Mouse (Mus musculus): ENCODE data around the gene Micall1.
A peak's percentile ranks its signal among the peaks of the same experiment; 100 is the strongest.

Micall1 gene

DNA sequence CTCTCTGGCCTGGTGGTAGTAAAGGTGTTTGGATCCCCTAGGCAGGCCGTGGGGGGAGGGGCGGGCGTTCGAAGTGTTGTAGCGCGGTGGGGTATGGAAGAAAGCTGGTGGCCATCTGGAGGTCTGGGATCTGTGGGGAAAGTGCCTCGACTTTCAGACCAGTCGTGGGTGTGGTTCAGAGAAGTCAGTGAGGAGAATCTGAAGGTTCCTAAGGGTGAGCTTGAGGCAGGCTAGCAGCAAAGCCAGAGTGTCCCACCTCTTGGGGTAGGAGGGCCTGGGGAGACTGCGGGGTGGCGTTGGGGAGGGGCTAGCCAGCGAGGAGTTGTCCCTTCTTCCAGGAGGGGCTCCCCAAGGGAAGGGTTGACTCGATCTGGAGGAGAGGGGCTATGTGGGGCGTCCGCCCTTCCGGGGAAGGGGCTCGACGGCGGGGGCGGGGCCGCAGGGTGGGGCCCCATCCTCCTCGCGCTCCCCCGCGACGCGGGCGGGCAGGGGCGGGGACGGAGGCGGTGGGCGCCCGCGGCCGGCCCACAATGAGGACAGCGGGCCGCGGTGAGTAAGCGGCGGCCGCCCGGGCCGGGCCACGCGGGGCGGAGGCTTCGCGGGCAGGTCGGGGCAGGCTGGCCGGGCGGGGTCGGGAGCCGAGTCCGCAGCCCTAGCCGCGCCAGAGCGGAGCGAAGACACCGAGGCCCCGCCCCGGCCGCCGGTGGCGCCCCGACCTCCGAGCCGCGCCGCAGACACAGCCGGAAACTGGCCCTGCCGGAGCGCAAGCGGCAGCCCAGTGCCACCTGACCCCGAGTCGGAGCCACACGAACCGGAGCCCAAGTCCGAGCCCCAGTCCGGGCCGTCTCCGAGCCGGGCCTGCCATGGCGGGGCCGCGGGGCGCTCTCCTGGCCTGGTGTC, at the start of gene Micall1:
TSS of gene Micall1 (plus strand) at position 478 of the 900 bp plus-strand sequence.
- peak in 1 of 2 experiments; percentile 44 for DNase-seq (ENCODE audit: low spot score in 2 of 2)

DNA sequence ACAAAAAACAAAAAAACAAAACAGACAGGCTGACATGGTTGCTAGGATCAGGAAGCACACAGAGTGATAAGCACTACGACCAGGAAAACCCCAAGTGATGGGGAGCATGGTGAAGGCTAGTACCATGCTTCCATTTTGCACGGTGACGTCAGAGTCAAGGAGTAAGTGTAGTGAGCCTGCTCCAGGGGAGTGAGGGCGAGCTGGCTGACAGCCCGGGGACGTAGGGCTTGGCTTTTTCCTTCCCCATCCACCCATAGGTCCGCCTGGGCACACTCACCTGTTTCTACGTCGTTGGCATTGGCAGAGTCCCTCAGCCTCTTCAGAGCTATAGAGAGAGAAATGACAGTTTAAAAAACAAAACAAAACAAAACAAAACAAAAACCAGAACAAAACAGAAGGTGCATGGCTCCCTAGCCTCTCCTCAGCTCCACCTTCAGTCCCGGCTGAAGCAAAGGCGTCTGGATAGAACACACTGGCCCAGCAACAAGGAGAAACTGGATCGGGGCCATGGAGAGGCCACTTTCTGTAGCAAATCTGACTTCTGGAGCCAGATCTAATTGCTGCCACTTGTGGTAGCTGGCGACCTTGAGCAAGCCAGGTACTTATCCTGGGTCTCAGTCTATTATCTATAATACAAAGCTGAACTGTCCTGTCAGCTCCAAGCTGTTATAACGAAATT, 47.7 kb upstream of the Micall1 start:
- DNase-seq (ENCODE audit: low spot score in 2 of 2), result no peak

DNA sequence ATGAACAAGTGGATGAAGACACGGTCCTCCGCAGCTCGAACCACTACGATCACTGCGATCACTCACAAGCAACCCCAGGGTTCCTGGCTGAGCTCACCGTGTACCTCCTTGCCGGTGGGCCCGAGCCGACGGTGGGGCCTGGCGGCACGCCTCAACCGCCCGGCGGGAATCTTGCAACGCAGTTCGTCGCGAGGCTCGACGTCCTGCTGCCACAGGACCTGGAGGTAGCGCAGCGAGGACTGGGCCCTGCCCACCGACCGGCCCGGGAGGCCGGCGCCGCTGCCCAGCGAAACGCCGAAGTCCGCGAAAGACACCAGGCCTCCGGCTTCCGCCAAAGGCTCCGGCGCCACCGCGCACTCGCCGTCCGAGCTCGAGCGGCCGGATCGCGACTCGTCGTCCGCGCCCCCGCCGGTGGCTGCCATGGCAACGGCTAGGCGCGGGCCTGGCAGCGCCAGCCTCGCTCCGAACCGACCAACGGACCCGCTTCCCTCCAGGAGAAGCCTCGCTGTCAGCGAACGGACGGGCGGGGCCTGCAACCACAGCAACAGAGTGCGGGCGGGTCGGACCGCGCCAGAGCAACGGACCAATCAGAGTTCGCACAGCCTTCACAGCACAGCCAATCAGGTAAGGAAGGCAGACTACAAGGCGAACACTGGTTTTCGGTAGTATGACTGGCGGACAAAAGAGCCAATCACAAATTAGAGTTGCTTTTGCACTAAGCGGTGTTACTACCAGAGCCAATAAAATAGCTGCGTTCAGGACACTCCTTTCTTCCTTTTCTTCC, 46.1 kb upstream of the Micall1 start, which contains the start of gene Ankrd54:
TSS of gene Ankrd54 (minus strand) at position 518 of the 784 bp plus-strand sequence.
- DNase-seq (ENCODE audit: low spot score in 2 of 2), result peak; percentile 99

DNA sequence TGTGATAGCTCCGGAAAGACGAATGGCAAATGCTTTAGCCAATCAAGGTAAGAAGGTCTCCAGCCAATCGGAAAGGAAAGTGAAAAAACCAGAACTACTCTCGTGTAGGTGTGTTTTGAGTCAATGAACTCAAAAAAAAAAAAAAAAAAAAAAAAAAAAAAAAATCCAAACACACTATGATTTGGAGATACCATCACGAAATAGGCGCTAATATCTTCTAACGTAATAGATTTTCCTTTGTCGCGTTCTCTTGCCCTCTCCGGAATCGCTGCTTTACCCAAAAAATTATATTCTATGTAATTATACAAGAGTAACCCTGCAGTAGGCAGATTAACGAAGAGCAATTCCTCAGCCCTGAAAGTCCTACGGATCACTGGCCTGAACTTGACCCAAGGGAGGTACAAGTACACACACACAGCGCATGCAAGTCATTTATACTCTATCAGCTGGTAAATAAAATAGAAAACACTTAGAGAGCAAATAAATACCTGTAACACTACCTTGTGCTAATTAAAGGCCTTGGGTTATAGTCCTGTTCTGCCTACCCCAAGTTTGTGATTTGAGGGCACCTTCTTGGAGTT, 45.4 kb upstream of the Micall1 start:
- no peak for DNase-seq (ENCODE audit: low spot score in 2 of 2)

DNA sequence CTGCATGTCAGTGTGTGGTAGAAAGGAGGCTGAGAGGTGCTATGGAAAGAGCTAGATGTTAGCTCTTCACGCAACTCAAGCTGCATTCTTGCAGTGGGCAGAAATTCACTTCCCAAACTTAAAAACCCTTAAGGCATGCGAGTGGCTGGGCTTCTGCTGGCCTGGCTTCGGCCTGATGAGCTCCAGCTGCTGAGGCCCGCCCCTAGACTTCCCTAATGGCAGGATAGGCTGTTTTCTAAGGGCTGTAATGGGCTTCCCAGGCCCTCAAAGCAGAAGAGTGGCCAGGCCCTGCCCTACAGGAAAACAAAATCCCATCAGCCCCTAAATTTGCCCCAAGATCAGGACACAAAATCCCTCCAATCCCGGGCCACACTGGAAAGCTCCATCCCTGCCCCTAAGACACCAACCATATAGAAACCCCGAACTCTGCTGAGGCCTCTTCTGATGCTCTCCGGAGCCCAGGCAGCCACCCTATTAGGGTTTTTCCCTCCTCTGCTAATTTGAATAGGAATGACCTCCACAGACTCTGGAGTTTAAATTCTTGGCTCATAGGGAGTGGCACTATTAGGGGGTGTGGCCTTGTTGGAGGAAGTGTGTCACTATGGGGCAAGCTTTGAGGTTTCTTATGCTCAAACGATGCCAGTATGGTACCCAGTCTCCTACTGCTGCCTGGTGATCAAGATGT, 43.5 kb upstream of the Micall1 start:
- no peak for DNase-seq (ENCODE audit: low spot score in 2 of 2)

DNA sequence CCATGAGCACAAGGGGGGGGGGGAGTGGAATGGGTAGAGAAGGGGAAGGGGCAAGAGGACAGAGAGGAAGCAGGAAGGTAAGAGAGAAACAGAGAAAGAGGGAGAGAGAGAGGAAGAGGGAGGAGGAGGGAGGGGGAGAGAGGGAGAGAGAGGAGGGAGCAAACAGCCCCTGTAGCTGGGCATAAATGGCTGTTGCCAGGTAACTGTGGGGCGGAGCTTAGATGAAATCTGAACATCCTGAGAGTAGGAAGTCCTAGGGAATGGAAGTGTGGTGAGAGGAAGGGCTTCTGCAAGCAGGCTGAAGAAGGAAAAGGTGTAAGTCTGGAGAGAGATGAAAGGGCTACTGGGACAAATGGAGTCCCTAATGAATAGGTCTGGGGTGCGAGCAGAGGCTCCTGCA, 42.4 kb upstream of the Micall1 start:
- no peak for DNase-seq (ENCODE audit: low spot score in 2 of 2)

DNA sequence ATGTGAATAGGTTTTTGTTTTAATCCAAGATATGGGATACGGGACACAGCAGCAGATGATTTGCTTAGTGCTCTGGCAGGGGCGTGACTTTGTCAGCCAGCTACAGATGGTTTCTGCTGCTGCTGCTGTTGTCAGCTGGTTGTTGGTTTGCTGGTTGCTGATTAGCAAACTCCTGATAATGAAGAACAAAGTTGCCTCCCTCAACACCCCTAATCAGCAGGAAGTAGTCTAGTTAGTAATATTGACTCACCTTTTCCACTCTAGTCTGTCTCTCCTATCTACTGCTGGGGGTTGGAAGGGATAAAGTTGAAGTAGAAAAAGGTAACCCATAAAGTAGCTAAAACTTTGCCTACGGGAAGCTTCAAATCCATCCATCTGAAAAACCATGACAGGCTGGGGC, 41.1 kb upstream of the Micall1 start:
- DNase-seq (ENCODE audit: low spot score in 2 of 2), result no peak

DNA sequence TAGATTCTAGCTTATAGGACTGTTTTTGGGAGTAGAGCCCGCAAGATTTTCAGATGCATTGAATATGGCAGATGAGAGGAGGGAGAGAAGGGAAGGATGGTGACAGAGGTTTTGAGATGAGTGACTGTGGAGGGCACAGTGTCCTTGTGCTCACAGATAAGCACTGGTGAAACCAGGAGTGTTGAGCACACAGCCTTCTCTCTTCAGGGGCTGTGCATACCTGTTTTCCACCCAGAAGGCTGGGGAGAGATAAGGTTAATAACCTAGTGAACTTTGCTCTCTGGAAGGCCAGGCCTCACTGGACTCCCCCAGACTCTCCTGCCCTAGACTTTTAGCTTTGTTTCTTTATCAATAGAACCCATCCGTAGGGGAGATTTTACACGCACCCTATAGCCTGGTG, 40.3 kb upstream of the Micall1 start:
- DNase-seq (ENCODE audit: low spot score in 2 of 2), result no peak

DNA sequence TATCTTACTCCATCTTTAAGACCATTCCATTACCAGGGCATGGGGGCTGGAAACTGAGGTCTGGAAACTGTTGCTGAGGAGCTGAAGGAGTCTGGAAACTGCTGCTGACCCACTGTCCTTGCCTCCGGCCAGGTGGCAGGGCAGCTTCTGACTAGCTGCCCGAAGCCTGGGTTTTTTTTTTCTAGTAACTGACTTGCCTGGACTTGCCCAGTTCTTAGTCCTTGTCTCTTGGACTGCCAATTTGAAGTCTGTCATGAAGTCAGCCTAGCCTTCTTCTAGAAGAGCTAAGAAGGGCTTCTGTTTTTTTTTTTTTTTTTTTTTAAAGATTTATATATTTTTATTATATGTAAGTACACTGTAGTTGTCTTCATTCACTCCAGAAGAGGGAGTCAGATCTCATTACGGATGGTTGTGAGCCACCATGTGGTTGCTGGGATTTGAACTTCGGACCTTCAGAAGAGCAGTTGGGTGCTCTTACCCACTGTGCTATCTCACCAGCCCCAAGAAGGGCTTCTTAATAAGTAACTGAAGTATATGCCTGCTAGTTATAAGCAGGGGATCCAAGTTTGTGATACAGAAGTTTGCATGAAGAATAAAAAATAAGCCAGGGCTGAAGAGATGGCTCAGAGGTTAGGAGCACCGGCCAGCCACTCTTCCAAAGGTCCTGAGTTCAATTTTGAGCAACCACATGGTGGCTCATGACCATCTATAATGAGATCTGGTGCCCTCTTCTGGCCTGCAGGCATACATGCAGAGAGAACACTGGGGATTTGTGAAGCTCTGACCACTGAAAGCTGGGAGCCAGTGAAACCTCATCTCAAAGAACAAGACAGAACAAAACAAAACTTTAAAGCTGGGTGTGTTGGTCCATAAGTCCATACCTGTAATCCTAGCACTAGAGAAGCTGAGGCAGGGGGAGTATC, 37.3 kb upstream of the Micall1 start:
- no peak for DNase-seq (ENCODE audit: low spot score in 2 of 2)

DNA sequence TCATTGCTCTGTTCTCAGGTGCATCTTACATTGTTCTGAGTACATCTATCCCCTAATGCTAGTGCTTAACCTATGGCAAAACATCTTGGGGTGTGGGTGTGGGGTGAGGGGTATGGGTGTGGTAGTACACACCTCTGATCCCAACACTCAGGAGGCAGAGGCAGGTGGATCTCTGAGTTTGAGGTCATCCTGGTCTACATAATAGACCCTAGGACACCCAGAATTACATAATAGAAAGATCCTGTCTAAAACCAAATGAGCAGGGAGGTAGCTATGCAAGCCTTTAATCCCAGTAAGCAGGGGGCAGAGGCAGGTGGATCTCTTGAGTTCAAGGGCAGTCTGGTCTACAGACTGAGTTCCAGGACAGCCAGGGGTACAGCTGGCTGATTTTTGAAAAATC, 34.9 kb upstream of the Micall1 start:
- no peak for DNase-seq (ENCODE audit: low spot score in 2 of 2)

DNA sequence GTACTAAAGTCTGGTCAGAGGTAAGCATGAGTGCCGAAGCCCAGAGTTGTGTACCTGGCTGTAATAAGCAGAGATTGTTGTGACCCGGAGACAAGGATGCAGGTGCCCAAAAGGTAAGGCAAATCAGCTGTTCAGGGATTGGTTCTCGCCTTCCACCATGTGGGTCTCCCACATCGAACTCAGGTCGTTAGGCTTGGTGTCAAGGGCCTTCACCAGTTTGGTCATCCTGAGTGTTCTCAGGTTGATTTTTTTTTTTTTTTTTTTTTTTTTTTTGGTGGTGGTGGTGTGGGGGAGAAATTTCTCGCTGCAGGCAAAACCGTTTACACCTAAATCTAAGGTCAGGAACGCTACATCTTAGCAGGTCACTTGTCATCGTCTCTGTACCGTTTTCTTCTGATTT, 34.3 kb upstream of the Micall1 start:
- no peak for DNase-seq (ENCODE audit: low spot score in 2 of 2)

DNA sequence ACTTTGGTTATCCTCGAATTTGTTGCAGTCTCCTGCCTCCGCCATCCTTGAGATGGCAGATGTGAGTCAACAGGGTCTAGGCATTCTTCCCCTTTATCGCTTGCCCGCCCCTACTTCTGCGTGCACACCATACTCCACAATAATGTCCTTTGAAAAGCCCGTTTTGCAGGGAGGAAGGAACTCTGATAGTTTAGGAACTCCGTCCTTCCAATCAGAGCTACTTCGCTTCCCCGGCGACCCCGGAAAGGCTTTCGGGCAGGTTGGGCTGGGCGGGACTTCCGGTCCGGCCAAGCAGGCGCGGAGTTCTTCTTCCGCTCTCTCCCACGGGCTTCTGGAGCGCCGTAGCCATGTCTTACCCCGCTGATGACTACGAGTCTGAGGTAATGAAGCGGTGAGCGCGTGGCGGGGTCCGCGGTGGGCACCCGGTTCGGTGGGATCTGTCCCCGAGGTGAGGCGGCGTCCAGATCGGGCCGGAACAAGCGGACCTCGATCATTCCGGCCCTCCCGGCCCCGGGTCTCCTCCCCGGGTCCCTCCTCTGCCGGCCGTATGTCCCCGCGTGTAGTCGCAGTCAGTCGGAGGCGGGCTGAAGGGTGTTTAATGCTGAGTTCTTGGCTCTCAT, 33.7 kb upstream of the Micall1 start, which contains the start of gene Eif3l:
TSS of gene Eif3l (plus strand) at position 267 of the 620 bp plus-strand sequence.
- peak; percentile 71 to 85 for DNase-seq (ENCODE audit: low spot score in 2 of 2)

DNA sequence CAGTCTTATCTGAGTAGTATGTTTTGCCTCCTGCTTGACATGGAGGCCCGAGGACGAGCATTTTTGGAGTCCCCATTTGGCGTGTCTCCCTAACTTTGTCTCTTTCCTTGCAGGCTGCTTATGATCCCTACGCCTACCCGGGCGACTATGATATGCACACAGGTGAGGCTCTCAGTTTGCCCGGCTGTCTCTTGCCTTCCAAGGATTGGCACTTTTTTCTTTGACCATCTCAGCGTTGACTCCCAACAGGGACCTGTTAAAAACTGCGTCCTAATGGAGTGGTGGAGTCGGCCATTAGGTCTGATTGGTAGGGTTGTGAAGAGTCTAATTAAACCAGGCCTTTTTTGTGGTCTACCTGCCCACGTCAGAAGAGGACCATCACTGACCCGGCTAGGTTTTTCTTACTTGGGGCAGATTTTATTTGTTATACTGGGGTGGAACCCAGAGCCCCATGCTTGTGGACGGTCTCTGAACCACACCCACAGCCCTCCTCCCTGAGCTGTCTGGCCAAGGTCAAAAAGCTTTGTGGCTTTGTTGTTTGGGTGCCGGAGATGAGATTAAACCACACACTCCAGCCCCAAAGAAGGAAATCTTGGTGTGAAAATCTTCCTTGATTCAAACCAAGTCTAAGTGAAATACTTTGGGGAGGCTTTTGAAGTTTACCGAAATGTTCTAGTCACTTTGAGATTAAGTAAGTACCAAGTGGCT, 32.9 kb upstream of the Micall1 start:
- DNase-seq (ENCODE audit: low spot score in 2 of 2), result no peak

DNA sequence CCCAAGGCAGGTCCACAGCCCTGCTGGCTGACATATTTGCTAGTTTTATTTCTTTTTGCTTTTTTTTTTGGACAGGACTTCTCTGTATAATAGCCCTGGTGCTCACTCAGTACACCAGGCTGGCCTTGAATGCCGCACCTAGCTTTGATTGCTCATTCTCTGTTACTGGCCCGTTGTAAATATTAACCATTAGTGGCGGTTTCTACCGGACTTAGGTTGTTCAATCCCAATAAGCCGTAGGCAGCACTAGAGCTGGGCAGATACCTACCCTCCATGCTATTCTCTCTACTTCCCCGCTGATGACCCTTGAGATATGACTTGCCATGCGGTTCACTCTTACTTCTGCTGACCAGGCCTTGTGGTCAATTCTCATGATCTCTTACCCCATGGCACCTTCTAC, 29.1 kb upstream of the Micall1 start:
- no peak for DNase-seq (ENCODE audit: low spot score in 2 of 2)

DNA sequence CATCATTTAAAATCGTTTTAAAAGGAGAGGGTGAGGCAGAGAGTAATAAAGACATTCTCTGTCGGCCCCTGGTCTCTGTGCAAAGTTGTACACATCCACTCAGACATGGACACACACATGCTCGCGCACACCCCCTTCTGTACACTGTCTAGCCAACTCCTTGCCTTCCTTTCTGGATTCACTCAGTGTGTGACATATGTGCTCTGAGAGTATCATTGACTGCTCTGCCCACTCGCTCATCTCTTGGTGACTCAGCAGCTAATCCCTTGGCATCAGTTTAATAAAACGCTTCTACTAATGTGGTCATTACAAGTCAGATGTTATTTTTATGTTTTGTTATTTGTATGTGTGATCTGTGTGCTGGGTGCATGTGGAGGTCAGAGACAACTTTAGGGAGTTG, 16.4 kb upstream of the Micall1 start:
- no peak for DNase-seq (ENCODE audit: low spot score in 2 of 2)

DNA sequence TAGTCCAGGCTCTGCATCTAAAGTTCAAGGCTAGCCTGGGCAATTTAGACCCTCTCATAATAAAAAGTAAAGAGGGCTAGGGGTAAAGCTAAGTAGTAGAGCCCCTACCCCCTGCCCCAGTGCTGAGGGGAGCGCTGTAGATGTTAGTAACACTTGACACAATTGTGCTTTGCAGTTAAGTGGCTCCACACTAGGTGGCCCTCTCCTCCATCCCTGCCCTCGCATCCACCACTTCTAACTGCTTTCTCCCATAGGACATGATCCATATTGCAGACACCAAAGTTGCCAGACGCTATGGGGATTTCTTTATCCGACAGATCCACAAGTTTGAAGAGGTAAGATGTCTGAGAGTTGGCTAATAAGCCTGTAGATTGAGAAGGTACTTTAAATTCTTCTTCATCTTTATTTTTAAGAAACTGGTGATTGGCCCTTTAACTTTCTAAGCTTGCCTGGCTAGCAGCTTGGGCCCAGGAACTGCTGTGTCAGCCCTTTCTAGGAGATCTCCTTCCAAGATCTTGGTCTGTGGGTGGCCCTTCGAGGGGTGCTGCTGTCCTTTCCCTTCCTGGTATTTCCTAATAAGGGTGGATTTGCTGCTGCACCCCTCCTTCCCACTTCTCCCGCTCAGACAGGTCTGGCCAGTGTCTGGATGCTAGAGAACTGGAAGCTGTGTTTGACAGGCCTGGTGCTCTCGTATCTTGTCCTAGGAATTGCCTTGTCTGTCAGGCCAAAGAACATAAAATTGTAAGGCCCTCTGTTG, 15.4 kb upstream of the Micall1 start:
- no peak for DNase-seq (ENCODE audit: low spot score in 2 of 2)

DNA sequence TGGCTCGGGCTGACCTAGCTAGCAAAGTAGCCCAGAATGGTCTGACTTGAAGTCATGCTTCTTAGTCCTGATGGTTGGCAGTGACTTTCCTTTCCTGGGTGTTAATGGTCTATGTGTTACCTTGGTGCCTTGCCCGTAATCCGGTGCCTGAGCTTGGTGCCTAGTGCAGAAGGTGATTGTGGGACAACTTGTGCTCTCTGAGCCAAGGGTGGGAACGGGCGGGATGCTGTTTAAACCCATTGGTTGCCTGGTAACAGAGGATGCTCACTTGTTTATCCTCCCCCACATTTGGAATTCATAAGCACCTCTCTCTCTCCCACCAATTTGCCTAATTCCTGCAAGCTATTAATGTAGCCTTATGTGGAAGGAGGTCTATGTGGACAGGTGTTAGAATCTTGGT, 13.2 kb upstream of the Micall1 start:
- no peak for DNase-seq (ENCODE audit: low spot score in 2 of 2)

DNA sequence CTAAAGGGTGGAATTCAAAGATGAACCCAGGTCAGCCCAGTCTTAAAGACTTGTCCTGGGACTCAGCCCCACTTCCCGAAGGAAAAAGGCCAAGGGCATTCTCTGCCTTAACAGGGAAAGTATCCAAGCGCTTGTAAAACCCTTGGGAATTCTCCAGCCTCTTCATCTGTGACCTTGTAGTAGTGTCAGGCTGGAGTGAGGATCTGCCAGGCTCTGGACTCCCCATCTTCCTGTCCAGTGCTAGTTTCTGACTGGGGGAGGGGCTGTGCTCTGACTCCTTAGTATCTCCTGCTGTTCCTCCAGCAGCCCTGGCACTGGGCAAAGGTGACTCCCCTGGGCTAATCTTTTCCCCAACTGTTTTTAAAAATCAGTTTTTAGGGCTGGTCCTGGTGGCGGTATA, 12.1 kb upstream of the Micall1 start:
- DNase-seq (ENCODE audit: low spot score in 2 of 2), result no peak
